Mouse (Mus musculus): Measurements from ENCODE around the gene Serpind1. TPM values are rescaled to one million over a fixed set of nuclear protein-coding genes. Genes with fewer than 3 reads are reported as not detected.

The Serpind1 gene
- polyA plus RNA-seq (2017; shearing (Covaris generic)) = 0.36 TPM

GRCm38 (mm10) chr16:17331116-17331515, at the start of gene Serpind1:
TSS of gene Serpind1 (plus strand) at chr16:17331371.

Other genes with a start within 250 kb of the Serpind1 start
- 185 TPM for gene Ppil2, start 220.1 kb upstream of the Serpind1 start, polyA plus RNA-seq (2017; shearing (Covaris generic))
- 1.5 TPM for gene 2610318N02Rik, start 206.2 kb upstream of the Serpind1 start, polyA plus RNA-seq (2017; shearing (Covaris generic))
- 16.5 TPM for gene Sdf2l1, start 199.0 kb upstream of the Serpind1 start, polyA plus RNA-seq (2017; shearing (Covaris generic))
- 3.6 TPM for gene Ydjc, start 186.8 kb upstream of the Serpind1 start, polyA plus RNA-seq (2017; shearing (Covaris generic))
- gene Ccdc116, start 184.1 kb upstream of the Serpind1 start, polyA plus RNA-seq (2017; shearing (Covaris generic)) = 0.97 TPM
- 196 TPM for gene Ube2l3, start 128.7 kb upstream of the Serpind1 start, polyA plus RNA-seq (2017; shearing (Covaris generic))
- not detected for gene Rimbp3, start 122.8 kb upstream of the Serpind1 start, polyA plus RNA-seq (2017; shearing (Covaris generic))
- gene Hic2, start 97.8 kb upstream of the Serpind1 start, polyA plus RNA-seq (2017; shearing (Covaris generic)) = 5.5 TPM
- 108 TPM for gene Tmem191c, start 55.3 kb upstream of the Serpind1 start, polyA plus RNA-seq (2017; shearing (Covaris generic))
- 18.1 TPM for gene Snap29, start 74.6 kb downstream of the Serpind1 start, polyA plus RNA-seq (2017; shearing (Covaris generic))
- 79.1 TPM for gene Pi4ka, start 74.9 kb downstream of the Serpind1 start, polyA plus RNA-seq (2017; shearing (Covaris generic))
- 64.9 TPM for gene Crkl, start 120.6 kb downstream of the Serpind1 start, polyA plus RNA-seq (2017; shearing (Covaris generic))
- gene Aifm3, start 158.2 kb downstream of the Serpind1 start, polyA plus RNA-seq (2017; shearing (Covaris generic)) = not detected
- gene Lztr1, start 177.3 kb downstream of the Serpind1 start, polyA plus RNA-seq (2017; shearing (Covaris generic)) = 34.0 TPM
- gene Thap7, start 199.8 kb downstream of the Serpind1 start, polyA plus RNA-seq (2017; shearing (Covaris generic)) = 61.2 TPM
- not detected for gene Lrrc74b, start 229.9 kb downstream of the Serpind1 start, polyA plus RNA-seq (2017; shearing (Covaris generic))
- not detected for gene P2rx6, start 230.5 kb downstream of the Serpind1 start, polyA plus RNA-seq (2017; shearing (Covaris generic))

All from naive thymus-derived CD4-positive, alpha-beta T cell, adult 5 months (primary cell).